Mouse (Mus musculus) small intestine, adult 2 months (tissue): ENCODE measurements around the gene Trak1.

Experiments
- CTCF ChIP-seq: fragments of 200-500 bp; IDR thresholded peaks from 2 replicates; pipeline ENCODE4 v1.5.1; 2012; ENCODE audit warnings: low read depth, mild to moderate bottlenecking, control low read depth, inconsistent platforms, low read length, moderate library complexity, mixed read lengths; ENCODE audit not compliant: insufficient replicate concordance, insufficient read length; ENCODE audit errors: extremely low read depth
- POLR2A ChIP-seq: fragments of 200-500 bp; IDR thresholded peaks from 2 replicates; pipeline ENCODE4 v1.6.1; 2012; ENCODE audit warnings: low read depth, mild to moderate bottlenecking, control low read depth, inconsistent platforms, low read length, moderate library complexity

- TF ChIP-seq CTCF (no peak), POLR2A (no peak)
These were observed 36.3 kb downstream of the Trak1 start for GRCm38 (mm10) chr9:121333559-121333958.
